Mouse (Mus musculus) intestine, embryonic 16.5 days (tissue): ENCODE results near the gene Cct8. TPM values are rescaled to one million over a fixed set of nuclear protein-coding genes. Genes with fewer than 3 reads are reported as not detected.
A peak's percentile ranks its signal among the peaks of the same experiment; 100 is the strongest.
"Not testable (repeated sequence)": the region's sequence is repeated elsewhere in the genome, so short reads cannot be mapped to it uniquely, and the experiment has no call there.

Experiments used
- ATAC-seq: fragments of 200-750 bp; cut with Nextera tagmentation; 2 replicates; pipeline ENCODE4 v1.8.0; 2017; ENCODE audit warnings: moderate TSS enrichment, moderate library complexity
- H3K27ac ChIP-seq: fragments of 300-500 bp; sonication (generic); 2 replicates; pipeline ENCODE4 v1.5.1; 2014; ENCODE audit warnings: mild to moderate bottlenecking, low read length
- H3K27me3 ChIP-seq: fragments of 300-500 bp; sonication (generic); replicated peaks from 2 replicates; pipeline ENCODE4 v1.6.1; 2014; ENCODE audit warnings: low read length, control low read depth, mixed read lengths; ENCODE audit not compliant: control insufficient read depth, insufficient read depth
- H3K36me3 ChIP-seq: fragments of 300-500 bp; sonication (generic); 2 replicates; pipeline ENCODE4 v1.6.1; 2014; ENCODE audit warnings: low read length, control low read depth; ENCODE audit not compliant: control insufficient read depth, insufficient read depth
- H3K4me1 ChIP-seq: fragments of 300-500 bp; sonication (generic); 2 replicates; pipeline ENCODE4 v1.6.1; 2014; ENCODE audit warnings: low read length, control low read depth, mixed read lengths; ENCODE audit not compliant: control insufficient read depth, insufficient read depth
- H3K4me2 ChIP-seq: fragments of 300-500 bp; sonication (generic); 2 replicates; pipeline ENCODE4 v1.6.1; 2014; ENCODE audit warnings: low read depth, low read length, control low read depth
- H3K4me3 ChIP-seq: fragments of 300-500 bp; sonication (generic); 2 replicates; pipeline ENCODE4 v1.5.1; 2014; ENCODE audit warnings: mild to moderate bottlenecking, low read length
- H3K9ac ChIP-seq: fragments of 300-500 bp; sonication (generic); 2 replicates; pipeline ENCODE4 v1.6.1; 2014; ENCODE audit warnings: low read depth, low read length
- H3K9me3 ChIP-seq: fragments of 300-500 bp; sonication (generic); 2 replicates; pipeline ENCODE4 v1.6.1; 2016; ENCODE audit warnings: low read length, control low read depth; ENCODE audit not compliant: control insufficient read depth
- WGBS: fragments of 180-500 bp; shearing (Covaris S2); extraction: QIAGEN DNeasy Blood & Tissue Kit; methylation state at CpG from one replicate; pipeline ENCODE4 v1.1.7; 2014; 5-methylcytosine and 5-hydroxymethylcytosine counted together
- polyA plus RNA-seq: library from polyadenylated mRNA; unstranded; fragments of >200 nt; fragmentation: Nextera tagmentation; extraction: Ambion mirVana; gene quantifications from 2 replicates; pipeline ENCODE4 v1.2.1, GENCODE M21; 2015

Cct8 gene
- polyA plus RNA-seq, 1 experiment from 2014 or later: 397 TPM

GRCm38 (mm10) chr16:87496728-87497127 lies 1.1 kb upstream of the Cct8 start:
- Histone ChIP-seq H3K4me1 (peaks cover 21% of the 10 kb centered on the region), H3K4me2 (peak overlapping the region; percentile 53), H3K27ac (no peak overlapping the region), H3K4me3 (peak overlapping the region; percentile 35), H3K27me3 (no peaks in the 10 kb centered on the region), H3K9me3 (no peaks in the 10 kb centered on the region), H3K36me3 (no peaks in the 10 kb centered on the region), H3K9ac (0 out of 2 replicates have a peak overlapping the region, but pooled peaks have one; percentile 24)
- no peak for ATAC-seq
- 83% methylated on average over 2 of the region's 2 CpGs for WGBS

- Histone ChIP-seq H3K4me1 (peaks cover 13% of the 10 kb centered on the region), H3K9ac (peak overlapping the region; percentile 94), H3K36me3 (peaks cover 9% of the 10 kb centered on the region; the same call in 1 of the 2 replicates), H3K4me3 (peak overlapping the region; percentile 96), H3K27me3 (no peaks in the 10 kb centered on the region), H3K4me2 (peak overlapping the region; percentile 71), H3K27ac (peak overlapping the region; percentile 88), H3K9me3 (no peaks in the 10 kb centered on the region)
- under 1% methylated on average over 39 of the region's 39 CpGs for WGBS
- ATAC-seq: peak; percentile 53
These were observed 568 bp downstream of the Cct8 start for GRCm38 (mm10) chr16:87494955-87495655.

DNA sequence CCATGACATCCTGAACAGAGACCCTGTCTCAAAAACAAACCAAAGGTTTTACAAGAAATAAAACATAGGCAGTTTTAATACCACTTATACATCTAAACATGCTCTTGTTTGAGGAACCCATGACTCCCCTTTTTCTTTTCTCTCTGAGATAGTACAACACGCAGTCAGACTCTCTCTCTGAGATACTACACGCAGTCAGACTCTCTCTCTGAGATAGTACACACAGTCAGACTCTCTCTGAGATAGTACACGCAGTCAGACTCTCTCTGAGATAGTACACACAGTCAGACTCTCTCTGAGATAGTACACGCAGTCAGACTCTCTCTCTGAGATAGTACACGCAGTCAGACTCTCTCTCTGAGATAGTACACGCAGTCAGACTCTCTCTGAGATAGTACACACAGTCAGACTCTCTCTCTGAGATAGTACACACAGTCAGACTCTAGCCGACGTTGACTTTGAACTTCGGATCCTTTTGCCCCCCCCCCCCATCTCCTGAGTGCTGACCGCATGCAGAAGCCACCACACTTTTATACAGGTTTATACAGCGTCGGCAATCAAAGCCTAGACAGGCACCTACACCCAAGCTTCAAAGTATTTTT lies 3.4 kb downstream of the Cct8 start:
- H3K36me3 ChIP-seq: peaks cover 15% of the 10 kb centered on the region; the same call in 1 of the 2 replicates
- not testable (repeated sequence) for H3K4me2 ChIP-seq, H3K9me3 ChIP-seq, H3K27me3 ChIP-seq, H3K9ac ChIP-seq, ATAC-seq, H3K4me3 ChIP-seq, H3K27ac ChIP-seq
- H3K4me1 ChIP-seq: peaks cover 13% of the 10 kb centered on the region
- 96% methylated on average over 12 of the region's 12 CpGs for WGBS

DNA sequence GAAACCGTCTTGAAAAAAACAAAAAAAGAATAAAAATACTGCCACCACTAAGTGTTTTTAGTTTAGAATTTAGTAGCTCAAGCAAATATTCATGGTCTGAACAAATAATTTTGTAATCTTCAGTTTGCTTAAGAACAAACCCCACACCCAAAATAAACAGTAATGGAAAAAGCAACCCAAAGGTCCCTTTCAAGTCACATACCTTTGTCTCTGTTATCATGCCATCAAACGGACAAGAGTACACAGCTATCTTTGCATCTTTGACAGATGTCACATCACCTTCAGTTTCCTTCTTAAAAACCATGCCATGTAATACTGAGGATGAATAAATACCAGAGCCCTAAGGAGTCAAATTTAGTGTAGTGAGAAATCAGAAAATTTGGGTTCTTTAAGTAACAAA lies 7.1 kb downstream of the Cct8 start:
- no peak for ATAC-seq
- Histone ChIP-seq H3K27me3 (no peaks in the 10 kb centered on the region), H3K4me1 (no peaks in the 10 kb centered on the region), H3K9ac (no peak overlapping the region), H3K4me2 (no peak overlapping the region), H3K4me3 (no peak overlapping the region), H3K36me3 (peaks cover 28% of the 10 kb centered on the region), H3K9me3 (no peaks in the 10 kb centered on the region), H3K27ac (no peak overlapping the region)
- 68% methylated on average over 2 of the region's 2 CpGs for WGBS

- no peak overlapping the region for H3K27ac ChIP-seq
- H3K9ac ChIP-seq: no peak overlapping the region
- H3K4me2 ChIP-seq: no peak overlapping the region
- H3K27me3 ChIP-seq: no peaks in the 10 kb centered on the region
- ATAC-seq: no peak
- WGBS: 95% methylated on average over 5 of the region's 5 CpGs
- H3K36me3 ChIP-seq: peaks cover 34% of the 10 kb centered on the region
- H3K9me3 ChIP-seq: no peaks in the 10 kb centered on the region
- no peaks in the 10 kb centered on the region for H3K4me1 ChIP-seq
- H3K4me3 ChIP-seq: no peak overlapping the region
These were observed 8.9 kb downstream of the Cct8 start for GRCm38 (mm10) chr16:87486739-87487138.

GRCm38 (mm10) chr16:87484367-87484766 lies 11.3 kb downstream of the Cct8 start:
- H3K4me1 ChIP-seq: no peaks in the 10 kb centered on the region
- H3K9ac ChIP-seq: no peak overlapping the region
- H3K9me3 ChIP-seq: no peaks in the 10 kb centered on the region
- 92% methylated on average over 5 of the region's 5 CpGs for WGBS
- H3K27me3 ChIP-seq: no peaks in the 10 kb centered on the region
- peaks cover 21% of the 10 kb centered on the region for H3K36me3 ChIP-seq
- H3K4me3 ChIP-seq: no peak overlapping the region
- H3K27ac ChIP-seq: no peak overlapping the region
- no peak for ATAC-seq
- H3K4me2 ChIP-seq: no peak overlapping the region

- Histone ChIP-seq H3K27ac (no peak overlapping the region), H3K4me1 (no peaks in the 10 kb centered on the region), H3K9me3 (no peaks in the 10 kb centered on the region), H3K36me3 (peaks cover 17% of the 10 kb centered on the region), H3K9ac (no peak overlapping the region), H3K4me2 (no peak overlapping the region), H3K27me3 (no peaks in the 10 kb centered on the region), H3K4me3 (no peak overlapping the region)
- 90% methylated on average over 4 of the region's 4 CpGs for WGBS
- ATAC-seq: no peak
These were observed 25.1 kb downstream of the Cct8 start for GRCm38 (mm10) chr16:87470579-87470978.

GRCm38 (mm10) chr16:87458752-87459151 lies 36.9 kb downstream of the Cct8 start:
- H3K4me1 ChIP-seq: peaks cover 12% of the 10 kb centered on the region
- no peak overlapping the region for H3K4me3 ChIP-seq
- peaks cover 8% of the 10 kb centered on the region; the same call in 1 of the 2 replicates for H3K36me3 ChIP-seq
- no peaks in the 10 kb centered on the region for H3K9me3 ChIP-seq
- no peaks in the 10 kb centered on the region for H3K27me3 ChIP-seq
- no peak overlapping the region for H3K27ac ChIP-seq
- no peak for ATAC-seq
- 97% methylated on average over 3 of the region's 3 CpGs for WGBS
- no peak overlapping the region for H3K4me2 ChIP-seq
- no peak overlapping the region for H3K9ac ChIP-seq

GRCm38 (mm10) chr16:87455180-87455611 lies 40.5 kb downstream of the Cct8 start:
- Histone ChIP-seq H3K4me3 (peak overlapping the region; percentile 95), H3K36me3 (peaks cover 3% of the 10 kb centered on the region; the same call in 1 of the 2 replicates), H3K27ac (peak overlapping the region; percentile 75), H3K4me2 (peak overlapping the region; percentile 81), H3K4me1 (peaks cover 12% of the 10 kb centered on the region), H3K9ac (peak overlapping the region; percentile 90), H3K9me3 (no peaks in the 10 kb centered on the region), H3K27me3 (no peaks in the 10 kb centered on the region)
- WGBS: under 1% methylated on average over 36 of the region's 38 CpGs
- ATAC-seq: peak; percentile 84
